Mouse (Mus musculus) inflammation-experienced regulatory T-cells, adult 16 weeks (primary cell): Measurements from ENCODE around the gene Phf1. TPM values are rescaled to one million over a fixed set of nuclear protein-coding genes. Genes with fewer than 3 reads are reported as not detected.

Experiments
- polyA plus RNA-seq: library from polyadenylated mRNA; unstranded; fragments of 100-300 nt; shearing (Covaris generic); gene quantifications from one replicate; pipeline ENCODE4 v1.2.1, GENCODE M21; 2017

Gene Phf1
- 144 TPM for polyA plus RNA-seq

DNA sequence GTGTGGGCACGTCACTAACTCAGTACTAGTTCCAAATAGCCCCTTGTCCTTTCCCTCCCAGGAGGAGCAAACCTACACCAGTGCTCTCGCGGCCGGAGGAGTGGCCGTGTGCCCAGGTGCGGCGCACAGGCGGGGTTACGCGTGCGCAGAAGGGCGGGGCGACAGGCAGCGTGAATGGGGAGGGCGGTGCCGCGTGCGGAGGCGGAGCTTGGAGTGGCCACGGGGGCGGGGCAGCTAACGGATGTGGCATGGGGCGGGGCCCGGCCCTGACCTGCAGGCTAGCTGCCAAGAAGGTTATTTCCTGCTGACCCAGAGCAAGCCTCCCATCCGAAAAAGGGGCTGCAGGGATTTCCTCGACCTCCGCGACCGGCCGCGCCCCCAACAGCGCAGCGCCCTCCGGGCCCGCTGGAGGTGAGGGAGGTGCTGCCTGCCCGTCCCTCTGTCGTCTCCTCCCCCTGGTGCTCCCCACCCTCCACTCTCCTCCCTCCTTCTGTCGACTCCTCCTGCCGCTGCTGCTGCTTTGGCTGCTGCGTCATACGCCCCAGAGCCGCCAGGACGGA lies at the start of gene Phf1:
Gene Phf1 (plus strand): TSS at position 214 of the 560 bp plus-strand sequence.

DNA sequence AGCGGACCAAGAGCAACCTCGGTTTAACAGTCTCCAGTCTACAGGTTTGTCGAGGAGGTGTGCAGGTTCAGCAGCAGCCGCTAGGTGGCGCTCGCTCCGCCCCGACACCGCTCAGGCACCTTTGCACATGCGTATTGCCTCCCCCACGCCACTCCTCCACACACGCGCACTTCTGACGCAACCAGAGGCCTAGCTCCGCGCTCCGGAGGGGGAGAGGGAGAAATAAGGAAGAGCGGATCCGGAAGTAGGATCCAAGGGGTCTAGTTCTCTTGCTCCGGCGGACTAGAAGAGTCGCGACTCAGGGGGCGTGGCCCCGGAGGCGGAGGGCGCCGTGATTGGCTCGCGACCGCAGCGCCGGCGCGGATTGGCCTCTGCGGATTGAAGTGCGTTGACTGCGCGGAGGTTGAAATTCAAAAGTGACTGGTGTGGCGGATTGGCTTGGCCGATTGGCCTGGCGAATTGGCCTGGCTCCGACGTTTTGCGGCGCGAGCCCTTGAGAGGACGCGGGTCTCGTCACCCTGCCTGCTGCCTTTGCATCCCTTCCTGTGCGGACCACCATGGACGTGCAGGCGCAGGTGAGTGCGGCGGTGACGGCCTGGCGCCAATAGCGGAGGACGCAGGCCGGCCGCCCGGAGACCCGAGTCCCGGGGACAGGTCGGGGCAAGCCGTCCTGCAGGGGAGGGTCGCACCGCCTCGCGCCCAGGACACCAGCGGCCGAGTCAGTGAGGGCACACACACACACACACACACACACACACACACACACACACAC lies 16.0 kb upstream of the Phf1 start, which contains the start of gene Kifc5b:
Gene Kifc5b (plus strand): TSS at position 381 of the 772 bp plus-strand sequence.

DNA sequence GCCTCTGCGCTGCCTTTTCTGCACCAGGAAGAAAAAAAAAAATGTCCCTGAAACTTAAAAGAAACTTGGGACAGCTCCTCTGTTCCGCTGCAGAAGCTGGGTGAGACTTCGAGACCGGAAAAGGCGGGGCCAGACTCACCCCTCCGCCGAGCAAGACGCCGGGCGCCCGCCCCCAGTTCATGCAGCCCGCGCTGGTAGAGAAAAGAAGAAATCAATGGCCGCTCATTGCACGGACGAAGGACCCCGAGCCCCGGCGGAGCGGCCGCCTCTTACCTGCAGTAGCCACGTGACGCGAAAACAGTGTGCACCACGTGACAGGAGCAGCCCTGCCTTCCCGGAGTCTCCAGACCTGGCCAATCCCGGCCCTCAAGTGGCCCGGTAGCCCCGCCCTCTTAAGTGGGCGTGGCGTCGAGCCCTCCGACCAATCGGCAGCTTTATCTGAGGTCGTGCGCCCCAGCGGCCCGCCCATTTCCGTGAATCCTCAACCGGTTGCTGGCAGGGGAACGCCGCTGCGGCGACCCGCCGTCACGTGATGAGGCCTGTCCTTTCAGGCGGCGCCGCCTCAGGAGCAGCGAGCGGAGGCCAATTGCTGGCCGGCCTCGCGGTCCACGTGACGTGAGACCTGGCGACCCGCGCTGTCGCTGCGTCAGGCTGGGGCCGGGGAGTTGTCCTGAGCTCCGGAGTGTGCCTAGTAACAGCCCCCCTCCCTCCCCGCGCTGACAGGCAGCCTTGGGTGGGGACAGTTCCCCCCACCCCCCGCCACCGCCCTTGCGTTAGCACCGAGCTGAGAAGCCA lies 6.5 kb downstream of the Phf1 start, which contains the start of gene Cuta:
Gene Cuta (minus strand): TSS at position 392 of the 795 bp plus-strand sequence.

DNA sequence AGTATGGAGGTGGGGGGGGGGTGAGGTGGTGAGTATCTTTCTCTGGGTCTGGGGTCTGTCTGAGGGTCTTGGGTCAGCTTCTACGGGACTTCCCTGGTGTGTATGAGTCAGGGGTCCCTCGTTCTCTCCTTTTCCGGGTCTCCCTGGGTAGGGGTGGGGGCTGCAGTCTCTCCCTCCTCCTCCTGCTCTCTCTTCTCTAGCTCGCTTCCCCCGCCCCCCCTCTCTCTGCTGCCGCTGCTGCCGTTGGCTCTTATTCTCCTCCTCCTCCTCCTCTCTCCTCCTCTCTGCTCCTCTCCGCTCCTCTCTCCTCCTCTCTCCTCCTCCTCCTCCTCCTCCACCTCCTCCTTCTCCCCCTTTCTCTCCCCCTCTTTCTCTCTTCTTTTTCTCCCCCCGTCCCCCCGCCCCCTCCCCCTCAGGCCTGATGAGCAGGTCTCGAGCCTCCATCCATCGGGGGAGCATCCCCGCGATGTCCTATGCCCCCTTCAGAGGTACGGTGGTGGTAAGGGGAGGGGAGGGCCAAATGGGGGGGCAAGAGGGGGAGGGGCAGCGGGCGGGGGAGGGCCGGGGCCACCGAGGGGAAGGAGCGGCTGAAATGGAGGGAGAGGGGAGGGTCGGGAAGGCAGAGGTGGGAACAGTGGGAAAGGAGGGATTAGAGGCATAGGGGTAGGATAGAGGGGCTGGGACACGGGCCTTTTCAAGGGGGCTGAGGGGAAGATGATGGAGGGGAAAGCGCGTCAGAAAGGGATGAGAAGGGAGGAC lies 8.4 kb downstream of the Phf1 start, which contains the start of gene Syngap1:
Gene Syngap1 (plus strand): TSS at position 223 of the 759 bp plus-strand sequence.

DNA sequence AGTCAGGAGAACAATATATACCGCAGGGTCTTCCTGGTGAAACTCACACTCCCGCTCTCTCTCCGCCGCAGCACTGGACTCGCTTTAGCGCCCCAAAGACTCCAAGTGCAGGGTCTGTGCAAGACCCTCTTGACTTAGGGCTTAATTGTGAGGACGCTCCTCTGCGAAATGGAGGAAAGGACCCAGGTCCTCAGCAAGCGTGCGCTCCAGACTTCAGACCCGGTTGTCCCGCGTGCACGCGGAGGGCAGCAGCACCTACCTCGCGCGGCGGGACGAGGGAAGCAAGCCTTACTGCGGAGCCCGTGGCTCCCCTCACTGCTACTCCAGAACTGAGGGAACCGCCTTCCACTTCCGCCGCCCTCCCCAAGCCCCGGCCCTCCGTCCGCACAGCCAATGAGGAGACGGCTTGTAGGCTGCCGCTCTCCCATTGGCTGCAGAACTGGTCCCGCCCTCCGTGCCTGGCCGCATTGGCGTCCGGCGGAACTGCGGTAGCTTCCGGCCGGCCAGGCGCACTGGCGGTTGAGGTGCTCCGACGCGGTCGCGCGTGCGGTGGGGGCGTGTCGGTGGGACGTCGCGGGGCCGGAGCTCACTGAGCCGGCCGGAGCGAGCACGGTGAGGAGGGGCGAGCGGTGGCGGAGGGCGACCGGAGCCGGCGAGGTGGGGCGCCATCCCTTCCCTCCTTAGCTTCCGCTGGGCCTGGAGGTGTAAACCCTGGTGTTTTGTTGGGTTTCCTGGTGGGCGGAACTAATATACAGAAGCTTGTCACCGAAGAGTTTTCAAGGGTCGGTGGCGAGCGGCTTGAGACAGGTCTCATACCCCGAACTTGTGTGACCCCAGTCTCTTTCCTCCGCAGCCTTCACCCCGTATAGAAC lies 40.1 kb downstream of the Phf1 start, which contains the start of gene Zbtb9:
Gene Zbtb9 (plus strand): TSS at position 465 of the 872 bp plus-strand sequence.

Other genes with a start within 250 kb of the Phf1 start
- 99.3 TPM for gene Crebrf, start 217.4 kb upstream of the Phf1 start, polyA plus RNA-seq
- 29.9 TPM for gene Bnip1, start 152.0 kb upstream of the Phf1 start, polyA plus RNA-seq
- gene Nkx2-5, start 88.0 kb upstream of the Phf1 start, polyA plus RNA-seq = not detected
- 1.1 TPM for gene Kifc5b, start 16.0 kb upstream of the Phf1 start, polyA plus RNA-seq
- gene Cuta, start 6.5 kb downstream of the Phf1 start, polyA plus RNA-seq = 173 TPM
- not detected for gene Syngap1, start 8.2 kb downstream of the Phf1 start, polyA plus RNA-seq
- gene Zbtb9, start 40.1 kb downstream of the Phf1 start, polyA plus RNA-seq = 26.9 TPM
- gene Bak1, start 96.0 kb downstream of the Phf1 start, polyA plus RNA-seq = 1.5 TPM
- gene Itpr3, start 124.3 kb downstream of the Phf1 start, polyA plus RNA-seq = 16.6 TPM
- gene Uqcc2, start 200.9 kb downstream of the Phf1 start, polyA plus RNA-seq = 104 TPM
- not detected for gene Ip6k3, start 234.7 kb downstream of the Phf1 start, polyA plus RNA-seq